Mouse (Mus musculus) ovary, postnatal 14 days (tissue): ENCODE data around the gene Ap3d1.

Experiments used
- DNase-seq: peaks from one replicate; pipeline ENCODE4 v3.0.0; 2022; ENCODE audit warnings: low spot score

Gene Ap3d1

GRCm38 (mm10) chr10:80756967-80757366, 14.9 kb upstream of the Ap3d1 start:
- no peak for DNase-seq

DNA sequence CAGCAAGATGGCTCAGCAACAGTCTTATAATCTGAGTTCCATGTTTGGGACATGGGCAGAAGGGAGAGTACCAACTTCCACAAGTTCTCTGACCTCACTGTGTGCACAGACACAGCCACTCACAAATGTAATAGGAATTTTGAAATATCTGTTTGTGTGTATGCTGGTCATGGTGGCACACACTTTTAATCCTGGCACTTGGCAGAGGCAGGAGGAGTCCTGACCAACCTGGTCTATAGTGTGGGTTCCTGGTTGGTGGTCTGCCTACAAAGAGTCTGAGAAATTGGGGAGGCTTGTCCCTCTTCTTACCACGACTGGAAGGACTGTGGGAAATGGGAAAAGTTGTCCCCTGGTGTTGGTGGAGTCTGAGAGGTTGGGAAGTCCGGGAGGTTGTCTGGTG, 14.4 kb upstream of the Ap3d1 start:
- no peak for DNase-seq

- no peak for DNase-seq
Observed at GRCm38 (mm10) chr10:80756099-80756498, 14.0 kb upstream of the Ap3d1 start.

DNA sequence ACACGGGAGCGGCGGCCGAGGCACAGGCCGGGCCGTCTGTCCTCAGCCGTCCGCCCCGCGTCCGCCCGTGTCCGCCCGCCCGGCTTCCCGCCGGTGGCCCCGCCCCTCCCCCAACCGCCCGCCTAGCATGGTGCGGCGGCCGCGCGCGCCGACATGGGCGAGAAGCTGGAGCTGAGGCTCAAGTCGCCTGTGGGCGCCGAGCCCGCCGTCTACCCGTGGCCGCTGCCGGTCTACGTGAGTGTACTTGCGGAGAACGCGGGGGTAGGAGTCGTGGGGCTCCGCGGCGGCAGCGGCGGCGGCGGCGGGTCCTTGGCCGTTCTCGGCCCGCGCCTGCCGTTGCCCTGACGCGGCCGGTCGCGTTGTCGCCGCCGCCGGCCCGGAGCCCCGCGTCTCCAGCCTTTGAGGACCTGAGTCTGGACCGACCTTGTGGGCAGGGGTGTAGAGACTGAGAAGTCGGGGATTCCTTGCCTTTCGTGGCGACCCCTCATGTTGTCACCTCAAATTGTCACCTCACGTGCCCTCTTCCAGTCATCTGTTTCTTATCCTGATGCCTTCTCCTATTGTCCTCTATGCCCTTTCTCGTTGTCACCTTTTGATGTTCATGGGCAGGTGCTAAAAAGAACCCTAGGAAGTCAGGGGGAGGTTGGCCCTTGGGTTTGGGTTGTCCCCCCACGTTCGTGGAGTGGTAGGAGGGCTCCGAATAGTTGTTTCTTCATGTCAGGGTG, 13.4 kb upstream of the Ap3d1 start:
- DNase-seq = no peak

- peak; percentile 97 for DNase-seq
Observed at GRCm38 (mm10) chr10:80754594-80755290, 12.7 kb upstream of the Ap3d1 start, which contains the start of gene Dot1l. Dot1l (plus strand) TSS chr10:80755206.

DNA sequence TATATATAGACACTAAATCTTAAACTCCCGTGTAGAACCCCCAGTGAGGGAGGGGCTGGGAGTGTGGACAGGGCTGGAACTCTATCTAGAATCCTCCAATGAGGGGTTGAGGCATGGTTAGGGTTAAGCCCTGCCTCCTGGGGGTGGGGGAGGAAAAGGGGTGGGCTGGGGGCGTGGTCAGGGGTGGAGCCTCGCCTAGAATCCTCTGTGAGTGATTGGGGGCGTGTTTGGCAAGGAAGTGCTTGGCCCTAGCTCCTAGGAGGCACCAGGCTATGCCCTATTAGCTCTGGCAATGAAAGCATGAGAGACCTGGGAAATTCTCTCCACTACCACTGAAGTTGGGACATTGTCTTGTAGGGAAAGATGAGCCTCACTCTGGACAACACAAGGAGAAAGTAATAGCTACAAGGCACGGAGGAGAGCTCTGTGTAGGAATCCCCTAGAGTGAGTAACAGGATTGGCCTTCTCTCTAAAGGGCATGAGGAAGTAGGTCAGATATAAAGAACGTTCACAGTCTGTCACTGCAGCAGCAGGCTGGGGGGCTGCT, 10.1 kb upstream of the Ap3d1 start:
- peak; percentile 62 for DNase-seq

DNA sequence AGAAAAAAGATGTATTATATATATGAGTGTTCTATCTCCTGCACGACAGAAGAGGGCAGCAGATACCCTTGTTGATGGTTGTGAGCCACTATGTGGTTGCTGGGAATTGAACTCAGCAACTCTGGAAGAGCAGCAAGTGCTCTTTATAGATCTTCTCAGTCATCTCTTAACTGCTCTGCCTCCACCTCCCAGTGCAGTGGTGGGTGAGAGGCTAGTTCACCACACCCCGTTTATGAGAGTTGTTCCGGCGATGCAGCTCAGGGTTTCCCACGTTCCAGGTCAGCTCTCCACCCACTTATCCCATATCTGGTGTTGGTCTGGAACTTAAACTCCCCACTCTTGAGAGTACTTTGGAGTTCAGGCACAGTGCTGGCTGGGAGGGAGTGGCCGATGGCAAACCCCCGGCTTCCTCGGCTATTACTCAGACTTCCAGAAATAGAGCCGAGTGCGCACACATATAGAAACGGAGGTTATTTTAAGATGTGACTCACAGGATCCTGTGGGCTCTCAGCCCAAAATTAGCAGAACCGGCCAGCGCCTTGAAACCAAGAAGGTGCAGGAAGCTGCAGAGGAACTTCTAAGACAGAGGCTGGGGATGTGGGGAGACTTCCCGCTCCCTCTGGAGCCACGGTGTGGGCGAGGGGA, 9.2 kb upstream of the Ap3d1 start:
- no peak for DNase-seq

- peak; percentile 72 for DNase-seq
Observed at GRCm38 (mm10) chr10:80748609-80749008, 6.5 kb upstream of the Ap3d1 start.

DNA sequence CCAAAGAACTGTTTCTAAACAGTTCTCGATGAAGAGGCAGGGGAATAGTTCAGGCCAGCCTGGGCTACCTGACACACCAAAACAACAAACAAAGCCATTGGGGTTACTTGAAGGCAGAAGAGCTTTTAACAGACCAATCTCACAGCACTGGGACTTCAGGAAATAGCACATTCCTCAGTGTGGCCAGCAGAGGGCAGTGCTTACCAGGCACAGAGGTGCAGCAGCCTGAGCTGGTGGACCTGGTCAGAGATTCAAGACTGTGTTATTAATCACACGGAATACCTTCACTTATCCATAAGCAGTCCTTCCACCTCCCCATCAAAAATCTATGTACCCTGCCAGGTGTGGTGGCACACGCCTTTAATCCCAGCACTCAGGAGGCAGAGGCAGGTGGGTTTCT, 5.3 kb upstream of the Ap3d1 start:
- peak; percentile 64 for DNase-seq

GRCm38 (mm10) chr10:80744262-80744661, 2.2 kb upstream of the Ap3d1 start:
- no peak for DNase-seq

GRCm38 (mm10) chr10:80741634-80742179, 357 bp downstream of the Ap3d1 start:
- no peak for DNase-seq

DNA sequence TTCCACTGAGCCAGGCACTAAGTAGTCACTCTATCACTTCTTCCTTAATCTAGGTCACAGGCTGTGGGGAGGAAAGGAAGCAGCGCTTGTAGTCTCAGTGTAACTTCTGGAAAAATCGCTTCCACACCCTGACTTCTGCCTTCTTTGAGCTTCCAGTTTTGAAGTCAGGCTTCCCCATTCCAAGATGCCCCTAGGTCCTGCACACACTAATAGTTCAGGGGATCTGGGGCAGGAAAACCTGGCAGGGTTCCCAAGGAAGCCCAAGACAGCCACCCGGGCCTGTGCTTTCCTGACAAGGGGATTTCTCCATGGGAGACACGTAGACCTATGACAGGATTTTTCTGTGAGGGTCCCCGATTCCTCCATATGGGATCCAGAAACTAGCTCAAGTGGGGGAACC, 918 bp downstream of the Ap3d1 start:
- DNase-seq = no peak

DNA sequence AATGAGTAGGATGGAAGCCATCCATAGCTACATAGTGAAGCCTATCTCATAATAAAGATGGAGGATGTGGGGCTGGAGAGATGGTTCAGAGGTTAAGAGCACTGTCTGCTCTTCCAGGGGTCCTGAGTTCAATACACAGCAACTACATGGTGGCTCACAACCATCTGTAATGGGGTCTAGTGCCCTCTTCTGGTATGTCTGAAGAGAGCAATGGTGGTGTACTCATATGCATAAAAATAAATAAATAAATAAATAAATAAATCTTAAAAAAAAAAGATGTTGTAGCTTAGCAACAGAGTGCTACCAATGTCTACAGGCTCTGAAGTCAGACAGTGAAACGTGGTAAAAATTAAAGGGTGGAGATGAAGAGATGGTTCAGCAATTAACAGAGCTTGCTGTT, 3.4 kb downstream of the Ap3d1 start:
- no peak for DNase-seq

DNA sequence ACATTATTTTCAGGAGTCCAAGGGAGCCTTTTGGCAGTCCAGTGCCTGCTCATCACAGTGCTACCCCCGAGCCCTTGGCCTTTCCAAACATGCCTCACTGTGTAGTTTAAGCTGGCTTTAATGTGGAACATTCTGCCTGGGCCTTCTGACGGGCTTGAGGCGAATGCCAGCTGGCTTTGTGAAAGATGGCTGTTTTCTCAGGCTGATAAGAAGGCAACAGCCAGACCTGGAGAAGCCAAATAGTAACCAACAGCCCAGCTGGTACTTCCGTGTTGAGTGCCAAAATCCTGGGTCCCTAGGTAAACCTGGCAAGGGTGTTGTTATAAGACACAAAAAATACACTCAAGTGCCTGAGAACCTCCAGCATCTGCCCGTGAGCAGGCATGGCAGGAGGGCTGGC, 5.3 kb downstream of the Ap3d1 start:
- no peak for DNase-seq

DNA sequence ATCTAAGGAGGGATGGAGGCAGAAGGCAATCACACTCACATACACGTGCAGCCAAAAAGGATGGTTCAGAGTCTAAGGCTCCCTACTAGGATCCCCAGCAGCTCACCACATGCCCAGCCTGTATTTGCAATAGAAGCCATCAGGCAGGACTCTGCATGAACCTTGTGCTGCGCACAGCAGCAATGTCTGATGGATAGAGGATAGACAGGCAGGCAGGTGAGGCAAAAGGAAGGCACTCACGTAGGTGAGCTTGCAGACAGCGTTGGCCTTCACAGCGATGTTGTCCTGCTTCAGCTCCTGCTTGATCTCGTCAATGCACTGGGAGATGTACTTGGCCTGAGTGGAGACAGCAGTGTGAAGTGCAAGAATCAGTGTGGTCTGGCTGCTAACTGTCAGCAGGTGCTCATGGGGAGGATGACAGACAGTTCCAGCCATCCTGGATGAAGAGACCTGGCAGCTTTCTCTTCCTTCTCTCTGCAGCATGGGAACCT, 9.4 kb downstream of the Ap3d1 start:
- no peak for DNase-seq

DNA sequence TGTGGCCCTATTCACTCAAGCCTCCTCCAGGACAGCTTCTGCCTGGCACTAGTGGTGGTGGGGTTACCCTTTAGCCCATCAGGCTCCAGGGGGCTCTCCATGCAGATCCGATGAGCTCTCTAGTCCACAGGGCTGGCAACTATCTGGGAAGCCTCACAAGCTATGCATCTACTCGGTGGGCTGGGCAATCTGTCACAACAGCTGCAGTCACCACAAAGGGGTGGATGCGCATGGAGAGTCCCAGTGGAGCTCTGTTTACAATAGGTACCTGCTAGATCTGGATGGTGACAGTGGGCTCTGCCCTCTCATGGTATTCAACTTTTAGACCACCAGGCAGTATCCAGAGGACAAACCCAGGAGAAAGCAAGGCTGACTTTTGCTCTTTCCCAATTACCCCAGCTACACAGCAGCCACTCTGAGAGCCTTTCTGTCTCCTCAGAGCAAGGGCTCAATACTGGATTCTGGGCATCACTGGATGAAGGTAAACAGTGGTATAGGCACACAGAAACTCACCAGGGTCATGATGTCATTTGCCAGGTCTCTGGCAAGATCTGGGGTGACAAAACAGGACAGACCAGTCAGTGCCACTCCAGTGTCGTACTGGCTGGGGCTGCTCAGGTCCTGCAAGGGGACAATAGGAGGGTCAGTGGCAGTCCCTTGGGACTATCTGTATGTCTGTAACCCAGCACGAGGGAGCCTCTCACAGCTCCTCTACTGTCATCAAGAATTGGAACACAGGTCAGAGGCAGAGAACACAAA, 14.5 kb downstream of the Ap3d1 start:
- no peak for DNase-seq

DNA sequence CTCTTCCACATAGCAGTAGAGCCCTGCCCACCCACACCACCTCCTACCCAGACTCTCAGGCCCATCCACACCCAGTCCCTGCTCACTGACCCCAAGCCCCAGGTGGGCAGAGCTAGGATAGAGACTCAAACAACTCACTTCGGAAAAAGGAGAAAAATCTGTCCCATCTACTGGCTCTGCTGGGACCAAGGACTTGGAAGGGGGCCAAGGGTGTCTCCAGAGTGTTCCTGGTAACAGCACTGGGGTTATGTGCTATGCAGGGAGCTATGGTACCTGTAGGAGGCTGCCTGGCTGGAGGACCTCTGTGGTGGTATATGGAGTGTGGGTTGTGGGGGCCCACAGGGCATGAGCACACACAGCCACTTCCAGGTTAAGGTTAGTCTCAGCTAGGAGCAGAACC, 24.8 kb downstream of the Ap3d1 start:
- no peak for DNase-seq

DNA sequence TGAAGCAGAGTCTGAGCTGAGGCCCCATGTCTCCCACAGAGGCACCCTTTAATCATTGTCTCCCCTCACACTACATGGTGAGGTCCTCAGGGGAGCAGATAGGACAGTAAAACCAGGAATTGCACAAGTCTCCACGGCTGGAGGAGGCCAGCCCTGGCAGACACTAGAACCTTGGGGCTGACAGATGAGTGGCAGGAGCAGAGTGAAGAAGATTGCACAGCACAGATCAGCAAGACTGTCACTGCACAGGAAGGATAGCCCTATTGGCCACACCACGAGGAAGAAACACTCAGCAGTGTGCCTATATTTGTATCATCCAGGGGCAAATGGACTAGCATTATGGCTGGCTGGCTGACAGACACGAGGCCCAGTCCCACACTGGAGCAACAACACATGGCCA, 31.2 kb downstream of the Ap3d1 start:
- no peak for DNase-seq

DNA sequence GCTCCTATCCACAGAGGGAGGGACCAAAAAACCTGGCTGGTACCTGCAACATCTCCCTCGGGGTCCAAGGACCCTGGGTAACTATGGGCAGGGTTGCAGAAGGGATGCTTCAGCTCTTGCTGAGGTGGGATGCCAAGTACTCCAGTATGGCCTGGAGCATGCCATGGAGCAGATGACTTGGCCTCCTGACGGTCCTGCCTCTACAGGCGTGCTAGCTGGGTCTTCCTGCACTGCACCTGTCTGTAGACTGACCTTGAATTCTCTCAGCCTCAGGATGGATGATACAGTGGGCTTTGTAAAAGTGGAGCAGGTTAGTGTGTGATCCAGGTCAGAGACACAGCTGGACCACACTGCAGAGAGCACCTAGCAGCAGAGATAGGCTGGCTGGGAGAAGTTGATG, 36.6 kb downstream of the Ap3d1 start:
- DNase-seq = no peak

DNA sequence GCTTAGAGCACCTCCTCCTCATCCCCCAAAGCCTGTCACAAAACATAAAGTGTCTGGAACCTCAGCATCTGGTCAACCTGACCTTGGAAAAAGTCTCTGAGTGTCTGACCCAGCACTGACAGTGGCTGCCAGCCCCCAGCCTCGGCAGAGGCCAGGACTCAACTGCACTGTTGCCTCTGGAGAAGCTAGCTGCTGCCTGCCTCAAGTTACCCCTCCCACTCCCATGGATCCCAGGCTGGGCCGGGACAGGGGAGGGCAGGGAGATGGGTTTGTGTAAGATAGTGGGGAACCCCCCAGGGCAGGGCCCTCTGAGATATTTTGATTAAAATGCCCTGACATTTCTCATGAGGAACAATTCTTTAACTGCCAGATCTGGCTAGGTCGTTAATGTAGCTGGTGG, 37.0 kb downstream of the Ap3d1 start:
- DNase-seq = no peak

DNA sequence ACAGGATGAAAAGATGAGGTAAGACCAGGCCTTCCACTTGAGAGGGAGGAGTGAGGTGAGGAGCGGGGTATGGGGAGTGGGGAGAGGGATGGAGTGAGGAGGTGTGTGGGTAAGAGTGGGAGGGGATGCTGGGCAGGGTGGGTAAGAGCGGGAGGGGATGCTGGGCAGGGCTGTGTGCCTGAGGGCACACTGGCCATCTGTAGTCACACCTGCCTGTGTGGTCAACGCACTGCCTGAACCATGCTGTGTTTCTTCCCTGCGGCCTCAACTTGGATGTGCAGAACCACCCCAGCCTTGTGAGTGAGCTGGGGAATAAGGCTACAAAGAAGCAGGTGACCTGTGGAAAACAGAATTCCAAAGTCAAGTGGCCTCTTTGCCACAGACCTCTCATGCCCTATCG, 37.6 kb downstream of the Ap3d1 start:
- DNase-seq = no peak

DNA sequence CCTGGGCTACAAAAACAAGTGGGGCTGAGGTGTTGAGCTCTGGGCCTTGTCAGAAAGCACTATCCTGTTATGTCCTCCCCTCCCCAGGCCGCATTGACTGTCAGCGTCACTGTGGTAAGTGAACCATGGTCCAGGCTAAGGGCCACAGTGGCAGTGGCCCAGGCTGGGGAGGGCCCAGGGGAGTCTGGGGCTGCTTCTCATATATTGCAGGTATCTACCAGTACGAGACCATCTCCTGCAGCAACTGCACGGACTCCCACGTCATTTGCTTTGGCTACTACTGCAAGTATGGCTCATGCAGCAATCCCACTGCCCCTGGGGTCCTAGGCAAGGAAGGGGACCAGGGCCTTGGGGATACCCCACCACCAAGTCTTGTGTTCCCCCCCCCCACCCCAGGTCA, 38.4 kb downstream of the Ap3d1 start:
- no peak for DNase-seq
